Mouse (Mus musculus) spleen, adult 18-20 months (tissue): ENCODE data around the gene Rab4b.

Experiments
- DNase-seq, 2 experiments: peaks; one replicate each; pipeline ENCODE4 v3.0.0; 2022; ENCODE audit warnings: mixed read lengths in 2 of 2

Gene Rab4b

DNA sequence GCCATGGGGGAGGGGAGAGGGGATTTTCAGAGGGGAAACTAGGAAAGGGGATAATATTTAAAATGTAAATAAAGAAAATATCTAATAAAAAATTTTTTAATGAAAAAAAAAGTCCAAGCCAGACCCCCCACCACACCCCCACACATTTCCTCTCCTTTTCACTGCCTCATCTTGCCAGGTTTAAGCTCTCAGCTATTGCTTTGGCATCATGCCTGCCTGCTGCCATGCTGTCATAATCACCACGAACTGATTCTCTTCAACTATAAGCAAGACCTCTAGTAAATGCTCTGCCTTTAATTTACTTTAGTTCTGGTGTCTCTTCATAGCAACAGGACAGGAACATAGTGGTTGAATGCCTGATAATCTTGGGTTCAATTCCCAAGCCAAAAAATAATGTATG lies 3.8 kb upstream of the Rab4b start:
- no peak for DNase-seq

DNA sequence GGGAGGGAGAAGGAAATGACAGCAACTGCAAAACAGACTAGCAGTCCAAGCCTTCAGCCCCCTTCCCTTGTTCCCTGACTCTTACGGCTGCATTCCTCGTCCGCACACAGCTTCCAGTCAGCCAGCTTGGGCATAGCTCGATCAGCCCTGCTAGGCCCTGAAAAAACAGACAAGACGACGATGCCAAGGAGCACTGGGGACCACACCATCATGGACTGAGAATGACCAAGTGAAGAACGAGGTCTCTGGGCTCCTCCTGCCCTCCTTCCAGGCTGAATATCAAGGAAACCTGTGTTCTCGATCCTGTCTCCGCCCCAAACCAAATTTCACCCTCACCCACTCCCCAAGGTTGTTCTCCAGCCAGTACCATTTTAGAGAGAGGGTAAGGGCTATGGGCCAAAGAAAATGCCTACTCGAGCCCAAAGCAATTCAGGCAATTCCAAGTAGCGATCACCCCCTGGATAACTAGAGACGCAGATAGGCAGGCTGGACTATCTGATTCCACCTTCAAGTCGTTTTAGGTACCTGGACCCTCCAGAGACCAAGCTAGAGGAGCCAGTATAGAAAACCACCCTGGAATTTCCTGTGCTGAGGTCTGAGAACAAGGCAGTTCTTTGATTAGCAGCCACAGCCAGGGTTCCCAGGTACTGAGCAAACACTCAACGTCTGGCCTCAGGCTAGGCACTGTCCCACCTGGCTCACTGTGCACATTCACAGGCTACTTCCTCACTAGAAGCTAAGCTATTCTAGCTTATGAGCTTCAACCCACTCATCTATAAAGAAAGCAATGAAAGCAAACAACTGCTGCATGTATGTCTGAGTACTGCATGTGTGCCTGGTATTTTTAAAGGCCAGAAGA lies 2.4 kb upstream of the Rab4b start, which contains the start of the genes Gm21983 and Mia:
Gene Gm21983 (minus strand): TSS at position 250 of the 859 bp plus-strand sequence.
Gene Mia (minus strand): TSS at position 321 of the 859 bp plus-strand sequence.
- DNase-seq = no peak

DNA sequence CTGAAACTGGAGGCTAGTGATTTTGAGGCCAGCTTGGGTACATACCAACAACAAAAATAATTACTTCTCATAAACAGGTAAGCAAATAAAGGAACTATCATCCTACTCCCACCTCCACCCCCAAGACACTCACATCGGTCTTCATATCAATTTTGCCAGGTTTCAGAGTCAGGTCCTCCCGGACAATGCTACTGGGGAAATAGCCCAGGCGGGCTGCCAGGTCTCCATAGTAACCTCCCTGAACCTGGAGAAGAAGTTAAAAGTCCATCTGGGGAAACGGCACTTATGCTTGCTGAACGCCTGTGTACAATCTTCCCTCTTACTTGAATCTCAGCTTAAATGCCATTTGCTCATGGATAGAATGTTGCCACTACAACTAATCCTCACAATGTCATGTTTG lies 1.3 kb upstream of the Rab4b start:
- no peak for DNase-seq

DNA sequence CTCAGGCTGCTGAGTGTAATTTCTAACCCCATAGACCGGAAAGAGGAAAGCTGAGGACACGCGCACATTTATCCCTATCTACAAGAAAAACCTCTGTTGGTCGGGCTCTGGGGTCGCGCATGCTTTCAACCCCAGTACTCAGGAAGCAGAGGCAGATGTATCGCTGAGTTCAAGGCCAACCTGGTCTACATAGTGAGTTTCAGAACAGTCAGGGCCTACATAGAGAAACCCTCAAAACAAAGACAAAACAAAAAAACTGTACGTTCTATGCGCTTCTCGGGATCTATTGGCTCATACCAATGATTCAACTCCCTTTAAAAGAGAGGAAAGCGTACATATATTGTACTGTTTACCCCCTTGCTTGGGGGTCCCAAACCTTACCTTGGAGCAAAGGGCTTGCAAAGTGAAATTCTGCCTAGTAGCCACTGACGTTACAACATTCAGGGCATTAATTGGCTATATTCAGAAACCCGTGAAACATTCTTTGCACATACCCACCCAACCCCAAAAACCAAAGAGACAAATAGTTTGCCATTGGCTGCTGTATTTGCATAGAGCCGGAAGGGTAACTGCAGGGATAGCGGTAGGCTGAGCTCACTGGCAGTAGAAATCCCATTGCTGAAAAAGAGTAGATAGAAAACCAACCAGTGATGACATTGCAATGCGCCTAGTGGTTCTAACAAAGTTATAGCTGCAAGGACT lies 672 bp upstream of the Rab4b start:
- no peak for DNase-seq

DNA sequence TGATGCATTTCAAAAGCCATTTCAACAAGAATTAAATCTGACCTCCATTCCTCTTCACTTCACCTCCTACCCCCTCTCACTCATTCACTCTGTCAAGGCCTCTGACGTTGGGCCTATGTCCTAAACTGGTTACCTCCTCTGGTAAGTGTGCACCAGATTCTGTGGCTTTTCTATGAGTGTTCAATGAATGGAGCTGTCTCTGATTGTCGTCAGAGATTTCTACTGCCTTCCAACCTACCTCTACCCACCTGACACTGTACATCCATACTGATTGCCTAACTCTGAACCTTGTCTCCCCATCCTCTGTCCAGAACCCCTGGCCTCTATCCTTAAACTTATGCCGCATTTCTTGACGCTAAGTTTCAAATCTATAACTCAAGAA lies 763 bp downstream of the Rab4b start:
- no peak for DNase-seq

DNA sequence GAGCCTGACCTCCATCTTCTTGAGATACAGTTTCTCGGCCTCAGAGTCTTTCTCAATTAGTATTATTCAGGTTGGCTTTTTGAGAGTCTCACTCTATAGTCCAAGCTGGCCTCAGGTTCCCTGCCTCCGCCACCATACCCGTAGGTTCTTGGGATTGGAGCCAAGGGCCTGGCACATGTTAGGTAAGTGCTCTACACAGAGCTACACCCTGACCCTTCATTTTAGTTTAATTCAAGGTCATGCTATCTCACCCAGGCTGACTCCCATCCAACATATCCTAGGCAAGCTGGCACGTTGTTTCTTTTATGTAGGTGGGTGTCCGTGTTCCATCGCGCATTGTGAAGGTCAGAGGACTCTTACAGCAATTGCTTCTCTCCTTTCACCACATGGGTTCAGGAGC lies 3.8 kb downstream of the Rab4b start:
- no peak for DNase-seq

DNA sequence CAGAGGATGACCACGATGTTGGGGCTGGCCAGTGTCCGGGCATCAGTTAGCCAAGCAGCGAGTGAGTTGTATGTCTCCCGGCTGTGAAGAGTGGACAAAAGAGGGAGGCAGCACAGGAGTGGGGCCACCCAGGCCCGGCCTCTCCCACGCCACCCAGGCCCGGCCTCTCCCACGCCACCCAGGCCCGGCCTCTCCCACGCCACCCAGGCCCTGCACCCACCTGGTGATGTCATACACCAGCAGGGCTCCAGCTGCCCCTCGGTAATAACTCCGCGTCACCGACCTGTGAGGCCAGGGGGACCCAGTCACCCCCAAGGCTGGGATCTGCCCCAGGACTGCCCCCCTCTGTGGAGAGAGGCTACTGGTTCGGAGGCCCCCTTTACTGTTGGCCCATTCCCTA lies 4.2 kb downstream of the Rab4b start:
- no peak for DNase-seq

DNA sequence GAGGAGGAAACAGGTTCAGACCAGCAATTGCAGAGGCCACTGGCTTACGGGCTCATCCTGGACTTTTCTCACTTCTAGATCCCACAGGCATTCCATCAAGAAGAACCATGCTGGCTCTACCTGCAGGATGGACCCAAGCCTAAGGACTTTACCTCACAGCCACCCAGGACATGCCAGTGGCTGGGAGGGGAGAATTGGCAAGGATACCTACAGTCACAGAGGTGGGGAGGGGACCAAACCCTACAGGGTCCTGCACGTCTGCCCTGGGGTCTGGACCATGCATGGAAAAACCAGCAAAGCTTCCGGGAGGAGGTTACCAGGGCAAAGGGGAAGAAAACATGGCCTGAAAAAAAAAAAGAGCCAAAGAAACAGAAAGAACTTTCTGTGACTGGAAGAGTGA lies 7.7 kb downstream of the Rab4b start:
- no peak for DNase-seq

DNA sequence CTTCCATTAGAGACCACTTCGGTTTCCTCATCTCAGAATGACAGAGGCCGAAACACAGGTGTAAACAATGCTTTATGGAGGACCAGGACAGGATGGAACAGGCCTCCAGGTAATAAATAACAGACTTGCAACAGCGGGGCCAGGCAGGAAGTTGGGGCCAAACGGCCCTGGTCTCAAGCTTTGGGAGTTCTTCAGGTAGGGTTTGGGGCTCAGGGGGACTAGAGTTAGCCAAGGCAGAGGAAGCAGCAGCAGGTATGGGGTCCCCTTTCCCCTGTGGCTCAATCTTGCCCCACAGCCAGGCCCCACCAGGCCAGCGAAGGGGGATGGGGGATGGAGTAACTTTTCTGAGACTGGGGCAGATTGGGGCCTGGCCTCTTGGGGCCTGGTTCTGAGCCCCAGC lies 10.3 kb downstream of the Rab4b start:
- DNase-seq = no peak

DNA sequence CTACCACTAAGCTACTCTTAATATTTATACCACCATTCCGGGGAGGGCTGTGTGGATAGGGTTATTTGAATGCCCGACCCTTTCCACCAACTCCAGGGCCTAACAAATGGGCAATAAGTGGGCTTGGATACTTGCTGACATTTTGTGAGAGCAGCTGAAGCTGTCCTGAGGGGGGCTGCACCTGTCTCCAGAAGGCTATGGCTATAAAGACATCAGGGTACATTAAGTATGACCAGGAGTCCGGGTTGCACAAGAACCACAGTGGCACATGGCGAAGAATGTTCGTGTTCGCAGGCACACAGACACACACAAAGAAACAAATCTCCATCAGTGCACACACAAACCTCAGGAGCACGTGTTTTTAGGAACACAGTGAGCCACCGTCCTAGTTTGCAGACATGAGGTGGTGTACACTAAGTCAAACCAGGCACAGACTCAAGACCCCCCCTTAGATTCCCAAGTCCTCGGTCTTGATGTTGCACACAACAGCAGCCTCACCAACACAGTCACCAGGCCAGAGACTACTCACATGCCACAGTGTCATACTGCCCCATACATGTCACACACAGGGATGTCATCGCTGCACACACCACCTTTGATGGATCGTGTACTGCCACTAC lies 11.1 kb downstream of the Rab4b start:
- no peak for DNase-seq

DNA sequence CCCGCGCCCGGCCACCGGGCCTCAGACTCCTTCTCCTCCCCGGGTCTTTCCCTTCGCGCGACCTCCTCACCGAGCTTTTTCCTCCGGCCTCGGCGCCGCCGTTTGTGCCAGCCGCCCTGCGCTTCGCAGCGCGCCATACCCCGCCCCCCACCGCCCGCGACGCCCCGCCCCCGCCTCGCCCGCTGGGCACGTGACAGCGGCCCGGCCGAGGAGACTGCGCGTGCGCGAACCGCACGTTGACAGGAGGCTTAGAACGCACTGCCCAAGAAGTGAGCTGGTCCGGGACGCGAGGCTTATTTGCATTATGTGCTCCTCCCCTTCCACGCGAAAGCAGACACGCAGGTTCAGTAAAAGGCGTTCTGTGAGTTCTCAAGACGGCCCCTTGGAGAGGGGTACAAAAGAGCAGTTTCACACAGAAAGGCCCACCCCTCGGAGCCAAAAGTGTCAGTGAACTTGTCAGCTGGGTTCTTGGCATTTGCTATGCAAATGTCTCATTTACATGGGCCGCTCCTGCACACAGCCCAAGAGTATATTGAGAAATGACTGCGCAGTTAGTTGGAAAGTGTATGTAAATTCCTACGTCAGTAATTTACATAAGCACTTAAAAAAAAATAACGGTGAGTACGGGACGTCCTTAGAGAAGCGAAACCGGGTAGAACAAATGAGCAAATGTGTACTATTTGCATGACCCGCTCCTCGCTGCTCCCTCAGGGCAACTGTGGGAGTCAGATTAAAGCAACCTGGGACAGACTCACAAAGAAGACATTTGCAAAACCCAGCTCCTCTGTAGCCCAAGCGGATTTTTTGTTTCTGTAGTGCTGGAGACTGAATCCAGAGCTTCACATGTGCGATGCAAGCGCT lies 11.9 kb downstream of the Rab4b start, which contains the start of gene Egln2:
Gene Egln2 (minus strand): TSS at position 189 of the 861 bp plus-strand sequence.
- DNase-seq = peak; percentile 93 to 94

DNA sequence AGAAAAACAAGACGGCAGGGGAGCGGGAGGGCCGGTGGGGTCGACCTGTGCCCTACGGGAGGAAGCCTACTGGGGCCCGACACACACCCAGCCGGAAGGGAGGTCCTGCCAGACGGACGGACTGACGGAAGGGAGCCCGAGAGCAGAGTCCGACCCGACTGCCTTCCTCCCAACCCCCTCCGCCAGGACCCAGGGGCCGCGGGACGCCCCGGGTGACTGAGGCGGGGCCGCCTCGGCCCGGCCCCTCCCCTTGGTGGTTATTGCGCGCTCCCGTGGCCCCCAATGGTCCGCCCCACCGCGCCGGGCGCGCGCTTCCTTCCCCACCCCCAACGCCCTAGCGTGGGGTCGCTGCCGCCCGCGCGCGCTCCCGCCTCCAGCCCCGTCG lies 12.5 kb downstream of the Rab4b start:
- DNase-seq = peak; percentile 84 to 87

DNA sequence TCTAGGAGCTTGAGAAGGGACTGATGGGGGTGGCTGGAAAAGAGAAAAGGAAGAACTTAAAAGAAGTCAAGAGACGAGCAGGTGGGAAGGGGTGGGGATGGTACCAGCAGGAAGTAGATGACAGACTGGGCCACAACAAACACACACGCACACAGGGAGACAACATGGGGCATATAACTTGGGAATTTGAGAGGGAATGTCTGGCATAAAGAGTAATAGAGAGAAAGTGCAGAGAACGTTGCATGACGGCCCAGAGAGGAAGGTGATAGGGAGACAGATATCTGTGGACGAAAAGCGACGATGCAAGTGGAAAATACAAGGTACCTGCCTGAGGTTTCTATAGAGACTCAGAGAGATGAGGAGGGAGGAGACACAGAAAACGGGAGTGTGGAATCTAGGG lies 13.0 kb downstream of the Rab4b start:
- DNase-seq = no peak

DNA sequence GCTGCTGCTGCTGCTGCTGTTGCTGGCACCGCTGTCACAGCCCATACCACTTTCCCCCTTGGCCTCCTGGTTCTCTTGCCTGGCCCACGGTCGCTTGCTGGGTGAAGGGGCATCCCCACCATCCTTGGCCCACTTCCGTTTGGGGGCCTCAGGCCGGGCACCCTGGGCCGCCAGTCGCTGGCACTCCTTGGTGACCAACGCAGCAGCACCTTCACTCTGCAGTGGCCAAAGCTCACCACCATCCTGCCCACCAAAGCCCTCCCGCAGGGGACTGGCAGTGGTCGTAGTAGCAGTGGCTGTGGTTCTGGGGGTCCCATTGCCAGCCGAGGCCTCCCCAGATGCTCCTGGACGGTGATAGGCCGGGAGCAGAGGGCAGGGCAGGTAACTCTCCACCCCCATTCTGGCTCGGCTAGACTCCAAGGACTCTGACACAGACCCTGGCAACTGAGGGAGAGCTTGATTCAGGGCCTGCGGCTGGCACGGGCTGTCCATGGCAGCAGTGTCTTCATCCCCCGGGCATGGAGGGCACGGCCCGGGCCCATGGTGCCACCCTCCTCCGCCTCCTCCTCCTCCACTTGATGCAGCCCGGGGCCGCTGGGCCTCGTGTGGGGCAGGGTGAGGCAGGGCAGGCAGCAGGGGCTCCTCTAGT lies 13.6 kb downstream of the Rab4b start:
- DNase-seq = peak in 1 of 2 experiments; percentile 33

DNA sequence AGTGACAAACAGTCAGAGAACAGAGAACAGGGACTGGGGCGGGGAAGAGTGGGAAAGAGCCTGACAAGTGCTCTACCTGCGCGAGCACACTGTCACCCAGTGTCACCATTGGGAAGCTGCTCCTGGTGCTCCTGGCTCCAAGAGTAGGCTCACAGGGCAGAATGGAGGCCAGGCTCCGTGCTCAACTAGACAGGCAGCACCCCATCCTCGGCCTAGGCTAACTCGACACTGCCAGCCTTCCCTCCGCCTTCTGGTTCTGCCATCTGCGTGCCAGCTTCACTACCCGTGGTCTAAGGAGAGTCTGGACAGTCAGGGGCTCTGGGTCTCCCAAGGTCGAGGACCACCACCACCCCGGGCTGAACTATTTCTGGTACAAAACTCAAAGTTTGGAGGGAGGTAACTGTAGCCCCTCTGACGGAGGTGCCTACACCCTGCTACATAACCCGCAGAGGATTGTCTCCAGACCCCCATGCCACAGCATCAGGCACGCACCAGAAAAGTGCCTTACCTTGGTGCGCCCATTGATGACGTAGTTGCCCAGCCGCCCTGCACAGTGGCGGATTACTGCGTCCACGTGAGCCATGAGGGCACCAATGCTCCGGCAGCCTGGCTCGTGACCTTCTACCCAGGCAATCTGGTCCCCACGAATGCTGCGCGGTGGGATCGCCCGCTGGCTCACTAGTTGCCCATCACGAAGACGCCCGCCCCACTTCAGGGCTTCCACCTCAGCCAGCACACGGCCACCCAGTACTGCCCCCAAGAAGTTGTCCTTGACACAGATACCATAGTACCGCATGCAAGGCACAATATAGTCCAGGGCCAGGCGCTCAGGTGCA lies 14.4 kb downstream of the Rab4b start:
- DNase-seq = no peak

DNA sequence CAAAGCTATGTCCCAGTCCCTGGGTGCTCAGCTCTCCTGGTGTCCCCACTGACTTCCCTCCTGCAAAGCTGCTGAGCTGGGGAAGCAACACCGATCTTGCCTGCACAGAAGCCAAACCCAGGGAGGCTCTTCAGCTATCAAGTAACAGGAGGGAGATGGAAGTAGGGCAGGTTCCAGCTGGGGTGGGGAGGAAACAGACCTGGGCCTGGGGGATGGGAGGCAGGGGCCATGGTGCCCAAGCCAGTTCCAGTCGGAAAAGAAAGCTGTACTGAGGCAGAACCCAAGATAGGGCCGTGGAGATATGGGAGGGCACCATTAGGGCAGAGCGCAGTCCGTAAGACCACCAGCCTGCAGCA lies 15.3 kb downstream of the Rab4b start:
- DNase-seq = no peak

DNA sequence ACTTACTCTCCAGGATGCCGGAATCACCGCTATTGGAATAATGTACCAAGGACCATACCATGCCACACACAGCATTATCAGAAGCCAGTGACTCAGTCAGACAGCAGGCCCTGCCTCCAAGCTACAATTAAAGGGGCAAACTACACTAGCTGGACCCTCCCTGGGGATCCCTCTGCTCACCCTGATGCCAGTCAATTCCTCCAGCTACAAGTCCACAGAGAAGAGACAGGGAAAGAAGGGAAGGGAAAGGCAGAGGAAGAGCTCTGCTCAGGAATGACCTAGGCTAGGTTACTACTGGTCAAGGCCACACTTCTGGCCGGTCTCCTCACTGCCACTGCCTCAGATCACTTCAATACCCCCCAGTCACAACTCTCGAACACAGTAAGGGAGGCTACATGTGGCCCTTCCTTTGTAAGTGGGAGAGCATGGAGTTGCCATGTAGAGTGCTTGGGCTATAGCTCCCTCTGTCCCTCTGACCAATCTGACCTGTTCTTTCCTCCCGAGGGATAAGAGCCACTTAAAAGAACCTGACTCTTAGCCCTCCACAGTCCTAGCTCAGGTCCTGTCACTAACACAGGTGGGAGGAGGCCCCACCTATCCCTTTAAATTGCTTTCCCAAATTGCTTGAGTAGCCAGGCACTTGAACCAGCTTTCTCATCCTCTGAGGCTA lies 15.8 kb downstream of the Rab4b start:
- no peak for DNase-seq

DNA sequence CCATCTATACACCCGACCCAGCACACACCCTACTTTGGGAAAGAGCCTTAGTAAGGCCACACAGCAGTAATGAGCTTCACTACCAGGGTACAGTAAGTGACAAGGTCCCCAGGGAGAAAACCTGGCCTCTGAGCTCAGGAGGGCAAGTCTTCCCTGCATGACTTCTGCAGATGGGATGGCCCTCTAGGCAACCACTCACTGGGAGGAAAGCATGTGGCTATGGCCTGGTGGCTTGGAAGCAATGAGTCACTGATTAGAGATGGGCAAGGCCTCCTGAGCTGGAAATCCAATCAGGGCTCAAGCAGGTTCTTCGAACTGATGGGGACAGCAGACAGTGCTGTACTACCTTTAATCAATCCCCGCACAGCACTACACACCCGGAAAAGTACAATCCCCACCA lies 17.0 kb downstream of the Rab4b start:
- no peak for DNase-seq

DNA sequence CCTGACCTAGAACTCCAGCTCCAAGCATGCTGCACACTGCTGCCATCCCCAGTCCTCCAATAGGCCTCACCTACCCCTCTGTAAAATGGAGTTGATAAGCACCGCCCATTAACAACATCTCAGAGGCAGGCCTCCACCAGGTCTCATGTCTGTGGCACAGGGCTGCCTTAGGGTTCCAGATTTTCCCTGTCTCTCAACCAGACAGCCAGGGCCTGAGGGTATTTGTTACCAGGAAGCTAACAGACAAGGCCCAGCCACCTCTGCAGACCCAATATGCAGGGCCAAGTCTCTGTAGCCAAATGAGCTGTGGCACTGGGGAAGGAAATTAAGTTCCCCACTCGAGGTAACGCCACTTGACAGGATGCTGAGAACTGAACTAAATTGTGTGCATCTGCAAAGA lies 17.8 kb downstream of the Rab4b start:
- no peak for DNase-seq

DNA sequence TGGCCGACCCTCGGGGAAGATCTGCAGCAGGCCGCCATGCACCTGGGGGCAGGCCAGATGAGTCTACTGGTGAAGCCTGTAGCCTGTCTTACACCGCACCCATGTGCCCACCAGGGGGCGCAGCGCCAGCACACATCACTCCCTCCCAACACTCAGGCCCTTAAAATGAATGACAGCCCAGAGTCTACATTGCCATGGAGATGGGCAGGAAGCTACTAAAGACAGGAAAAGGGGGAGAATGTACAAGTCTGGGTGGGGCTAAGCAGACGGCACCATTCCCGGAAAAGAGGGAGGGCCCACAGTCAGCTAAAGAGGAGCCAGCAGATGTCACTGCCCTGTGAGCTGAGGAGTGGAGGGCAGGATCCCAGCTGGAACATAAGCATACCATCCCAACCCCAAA lies 18.8 kb downstream of the Rab4b start:
- peak; percentile 79 to 88 for DNase-seq

DNA sequence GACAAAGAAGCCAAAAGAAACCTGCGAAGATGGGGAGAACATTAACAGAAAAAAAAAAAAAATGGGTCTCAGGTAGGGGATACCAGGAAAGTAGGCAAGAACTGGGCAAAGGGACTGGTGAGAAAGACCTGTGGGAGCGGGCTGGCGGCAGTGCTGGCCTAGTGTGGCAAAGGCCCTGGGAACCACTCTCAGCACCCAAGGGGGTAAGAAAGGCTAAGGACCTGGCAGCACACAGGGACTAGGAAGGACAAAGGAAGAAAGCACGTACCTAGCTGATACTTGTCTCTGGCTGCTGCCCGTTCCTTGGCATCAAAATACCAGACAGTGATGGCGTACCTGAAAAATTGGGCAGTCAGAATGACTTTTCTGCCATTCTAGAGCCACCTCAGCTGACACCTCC lies 19.4 kb downstream of the Rab4b start:
- no peak for DNase-seq
